Mouse (Mus musculus) testis, postnatal 10 days (tissue): ENCODE measurements at regions not wholly inside any gene's neighbourhood (a gene's known extent, or its start where the extent isn't known, plus 50 kb on each side); places are given as distances from the start of the nearest gene placed in this dataset.
A peak's percentile ranks its signal among the peaks of the same experiment; 100 is the strongest.

Experiments used
- DNase-seq: peaks from one replicate; pipeline ENCODE4 v3.0.0; 2021; ENCODE audit warnings: low spot score

DNA sequence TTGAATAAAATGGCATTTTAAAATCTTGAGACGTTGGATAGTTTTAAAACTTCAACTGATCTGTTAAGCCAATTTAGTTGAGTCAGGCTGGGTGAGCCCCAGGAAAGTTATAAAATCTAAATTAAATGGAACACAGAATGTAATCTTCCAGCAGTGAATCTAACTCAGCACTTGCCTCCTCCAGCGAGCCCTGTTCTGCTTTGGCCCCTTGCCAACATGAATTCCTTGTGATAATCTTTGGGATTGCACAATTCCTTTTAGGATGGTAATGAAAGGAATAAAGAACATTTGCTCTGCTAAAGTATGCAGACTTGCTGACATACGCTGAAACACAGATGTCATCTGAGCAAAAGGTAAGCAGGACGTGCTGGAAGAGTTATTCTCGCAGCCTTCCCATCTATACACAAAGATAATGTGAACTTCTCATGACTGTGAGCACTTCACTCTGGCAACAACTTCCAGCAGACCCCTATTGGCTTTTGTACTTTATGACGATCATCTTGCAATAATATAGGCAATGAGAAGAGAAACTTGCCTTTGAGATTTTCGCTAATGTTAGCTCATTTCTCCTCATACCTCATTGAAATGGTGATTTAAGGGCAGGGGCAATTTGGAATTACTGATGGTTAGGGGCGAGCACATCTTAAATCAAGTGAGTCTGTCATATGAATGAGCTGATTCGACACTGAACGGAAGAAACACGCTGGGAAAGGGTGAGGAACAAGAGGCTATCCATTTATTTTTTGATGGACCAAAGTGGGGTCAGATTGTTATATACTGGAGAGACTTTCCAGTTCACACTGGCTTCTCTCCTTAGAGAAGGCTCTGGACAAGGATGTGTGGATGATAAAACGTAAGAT is 216.3 kb upstream of the Pdzrn3 start:
- DNase-seq, result peak; percentile 39

DNA sequence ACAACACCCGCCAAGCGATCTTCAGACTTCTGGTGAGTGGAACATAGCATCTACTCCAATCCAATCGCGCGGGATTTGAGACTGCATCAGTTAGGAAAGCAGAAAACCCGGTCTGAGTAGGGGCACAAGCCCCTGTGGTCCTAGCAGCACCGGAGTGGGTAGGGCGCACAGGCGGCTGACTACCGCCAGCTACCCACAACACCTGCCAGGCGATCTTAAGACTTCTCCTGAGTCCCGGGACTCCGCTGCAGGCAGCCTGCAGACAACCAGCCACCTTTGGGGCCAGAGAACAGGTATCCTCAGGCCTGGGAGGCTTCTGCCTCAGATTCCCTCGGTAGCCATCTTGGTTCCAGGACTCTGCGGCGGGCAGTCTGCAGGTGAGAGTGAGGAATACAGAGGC is 208.2 kb upstream of the Pdzrn3 start:
- DNase-seq, result no peak

DNA sequence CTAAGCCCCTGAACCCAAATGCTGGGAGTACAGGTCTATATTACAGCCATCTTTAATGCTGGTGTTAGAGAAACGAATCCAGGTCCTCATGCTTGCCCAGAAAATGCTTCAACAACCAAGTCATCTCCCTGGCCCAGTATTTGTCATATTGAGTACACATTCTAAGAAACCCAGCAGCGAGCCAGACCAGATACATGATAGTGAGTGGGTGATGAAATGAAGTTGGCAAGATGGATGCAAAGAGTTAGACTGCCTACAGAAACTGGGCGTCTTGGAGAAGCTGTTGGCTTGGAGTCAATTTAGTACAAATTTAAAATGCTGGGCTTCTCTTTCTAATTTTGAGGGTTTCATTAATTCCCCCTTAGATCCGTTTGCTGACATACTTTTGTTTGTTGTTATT is 203.1 kb upstream of the Pdzrn3 start:
- DNase-seq, result no peak

DNA sequence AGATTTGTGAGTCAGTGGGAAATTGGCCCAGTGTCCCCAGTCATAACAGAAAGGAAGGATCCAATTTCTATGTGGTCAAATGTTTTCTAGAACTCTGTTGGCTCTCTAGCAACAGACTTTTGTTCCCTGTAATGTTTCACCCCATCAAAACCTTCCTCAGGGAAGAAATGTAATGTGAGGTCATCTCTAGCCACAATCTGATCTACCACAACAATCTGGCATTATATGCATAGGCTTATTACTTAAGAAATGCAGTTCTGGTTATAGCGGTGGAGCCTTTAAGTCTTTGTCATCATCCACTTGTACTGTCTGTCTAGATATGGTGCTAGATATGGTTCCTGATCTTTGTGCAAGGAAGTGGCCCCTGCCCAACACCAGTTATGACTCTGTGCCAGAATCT is 178.4 kb upstream of the Pdzrn3 start:
- no peak for DNase-seq

DNA sequence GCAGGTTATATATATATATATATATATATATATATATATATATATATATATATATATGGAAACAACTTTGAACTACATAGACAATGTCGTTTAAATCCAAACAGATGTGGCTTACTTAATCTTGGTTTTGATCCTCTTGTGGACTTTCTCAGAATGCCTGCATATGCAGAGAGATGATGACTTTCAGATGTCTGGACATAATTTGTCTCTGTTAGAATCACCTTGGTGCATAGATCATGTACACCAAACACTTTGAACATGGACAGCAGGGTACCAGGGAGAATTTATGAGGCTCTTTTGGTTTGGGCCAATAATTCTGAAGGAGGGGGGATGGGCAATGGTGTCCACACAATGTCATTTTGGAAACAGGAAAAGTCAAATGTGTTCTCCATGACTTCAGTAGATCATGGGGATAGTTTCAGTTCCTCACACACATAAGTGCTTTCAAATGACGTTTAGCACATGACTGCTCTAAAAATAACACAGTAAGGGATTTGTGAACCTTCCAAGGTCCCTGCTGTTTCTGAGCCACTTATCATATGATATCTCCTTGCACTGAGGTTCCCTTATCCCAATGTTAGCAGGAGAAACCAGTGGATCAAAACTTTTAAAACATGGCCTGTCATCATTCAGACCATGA is 177.4 kb upstream of the Pdzrn3 start:
- no peak for DNase-seq

DNA sequence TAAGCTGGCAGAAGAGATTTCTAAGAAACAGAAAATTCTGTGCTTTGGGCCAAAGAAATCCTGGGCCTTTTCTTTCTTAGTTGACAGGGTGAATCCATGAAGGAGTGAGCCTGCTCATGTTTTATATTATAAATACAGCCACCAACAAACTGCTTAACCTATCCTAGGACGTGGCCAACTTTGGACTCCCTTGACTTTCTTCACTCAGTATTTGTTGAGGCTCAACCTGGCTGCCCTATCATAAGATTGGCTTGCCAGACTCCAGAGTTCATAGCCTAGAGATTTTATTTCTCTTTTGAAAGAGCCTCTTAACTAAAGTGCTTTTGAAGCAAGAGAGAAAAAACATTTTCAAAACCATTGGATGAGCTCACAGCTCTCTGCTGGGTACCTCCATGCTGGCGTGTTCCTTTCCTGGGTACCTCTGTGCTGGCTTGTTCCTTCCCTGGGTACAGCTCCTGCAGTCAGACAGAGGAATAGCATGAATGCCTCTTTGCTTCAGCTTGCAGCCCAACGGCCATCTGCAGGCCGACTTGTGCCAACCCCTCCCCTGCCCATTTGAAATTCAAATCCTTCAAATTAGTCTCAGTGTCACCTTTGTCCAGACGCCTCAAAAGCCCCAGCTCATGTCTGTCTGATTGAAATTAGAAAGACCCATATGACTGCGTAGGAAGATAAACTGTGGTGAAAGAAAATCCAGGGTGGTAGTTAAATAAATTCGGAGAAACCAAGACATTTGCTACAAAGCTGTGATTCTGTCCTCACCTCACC is 173.0 kb upstream of the Pdzrn3 start:
- no peak for DNase-seq

DNA sequence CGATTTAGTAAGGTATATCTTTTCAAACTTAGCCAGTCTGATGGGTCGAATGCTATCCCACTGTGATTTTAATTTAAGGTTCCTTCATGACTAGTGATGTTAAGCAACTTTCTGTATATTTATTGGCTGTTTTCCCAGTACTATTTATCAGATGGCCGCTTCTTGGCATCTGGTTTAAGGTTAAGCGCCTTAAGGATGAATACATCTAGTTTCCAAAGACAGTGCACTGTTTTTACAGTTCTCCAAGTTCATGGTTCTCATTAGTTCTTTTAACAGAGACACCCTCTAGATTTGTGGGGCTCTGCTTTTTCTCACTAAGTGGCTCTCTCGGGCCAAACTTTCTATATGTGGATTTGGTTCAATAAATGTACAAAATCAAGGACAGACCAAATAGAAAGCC is 159.9 kb upstream of the Pdzrn3 start:
- no peak for DNase-seq

DNA sequence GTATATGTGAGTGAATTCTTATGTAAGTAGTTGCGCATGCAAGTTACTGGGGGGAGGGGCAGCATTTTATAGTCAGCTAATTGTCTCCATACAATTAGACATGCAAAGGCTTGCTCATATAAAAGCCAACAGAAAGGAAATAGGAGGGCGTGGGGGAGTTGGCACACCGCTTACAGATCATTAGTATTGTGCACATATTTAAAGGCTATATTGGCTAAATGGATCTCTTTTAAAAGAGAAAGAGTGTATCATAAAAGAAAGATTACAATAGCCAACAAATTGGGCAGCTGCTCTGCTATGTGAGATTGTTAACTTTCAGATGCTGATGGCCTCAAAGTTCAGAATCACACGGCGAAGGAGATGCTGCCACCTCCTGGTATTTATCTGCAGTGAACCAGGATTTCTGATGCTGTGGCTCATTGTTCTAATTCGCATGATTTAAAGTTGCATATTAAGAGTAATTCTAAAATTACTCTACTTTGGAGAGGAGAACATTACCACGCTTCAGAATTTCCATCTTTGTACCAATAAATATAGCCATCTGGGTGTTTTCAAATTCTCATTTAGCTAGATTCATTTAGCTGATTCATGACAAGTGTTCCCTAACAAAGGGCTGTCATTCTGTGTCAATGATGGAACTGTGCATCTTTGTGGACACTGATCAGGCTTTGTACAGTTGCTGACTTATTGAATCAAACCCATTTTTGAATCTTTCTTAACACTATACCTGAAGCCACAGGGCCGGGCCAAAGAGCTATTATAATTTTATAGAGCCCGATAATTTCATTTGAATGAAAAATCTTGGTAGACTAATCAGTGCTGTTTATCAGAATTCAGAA is 156.7 kb upstream of the Pdzrn3 start:
- DNase-seq, result peak; percentile 42

DNA sequence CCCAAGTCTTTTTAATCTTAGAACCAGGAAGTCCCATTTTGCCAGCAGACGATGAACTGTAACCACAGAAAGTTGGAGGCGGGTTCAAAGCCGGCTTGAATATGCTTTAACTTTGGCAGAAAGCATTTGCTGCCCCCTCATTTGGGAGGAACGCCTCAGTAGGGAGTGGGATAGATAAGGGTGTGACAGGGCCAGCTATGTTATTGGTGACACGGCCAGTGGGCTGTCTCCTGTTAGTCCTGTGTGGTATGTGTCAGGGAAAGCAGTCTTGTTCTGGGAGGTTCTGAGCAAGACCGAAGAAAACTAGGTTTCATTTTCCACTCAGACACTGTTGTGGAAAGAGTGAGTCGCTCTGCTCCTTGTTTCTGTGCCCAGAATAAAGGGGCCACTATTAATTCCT is 154.7 kb upstream of the Pdzrn3 start:
- peak; percentile 42 for DNase-seq

DNA sequence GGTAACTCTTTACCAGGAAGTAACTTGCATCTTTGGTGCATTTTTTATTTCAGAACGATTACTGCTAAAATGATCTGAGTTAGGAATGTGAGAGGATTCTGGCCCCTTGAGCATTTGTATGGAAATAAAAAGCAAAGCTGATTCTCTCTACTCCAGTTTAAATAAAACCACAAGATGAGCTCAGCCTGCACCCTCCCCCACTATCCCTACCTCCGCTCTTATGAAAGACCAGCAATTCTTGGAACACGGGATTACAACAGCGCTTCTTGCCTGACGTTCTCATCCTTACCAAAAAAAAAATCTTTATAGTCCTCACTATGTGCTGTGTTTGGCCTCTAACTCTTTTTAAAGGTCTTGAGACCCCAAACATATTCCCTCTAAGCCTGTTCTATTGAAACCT is 154.2 kb upstream of the Pdzrn3 start:
- DNase-seq, result no peak

DNA sequence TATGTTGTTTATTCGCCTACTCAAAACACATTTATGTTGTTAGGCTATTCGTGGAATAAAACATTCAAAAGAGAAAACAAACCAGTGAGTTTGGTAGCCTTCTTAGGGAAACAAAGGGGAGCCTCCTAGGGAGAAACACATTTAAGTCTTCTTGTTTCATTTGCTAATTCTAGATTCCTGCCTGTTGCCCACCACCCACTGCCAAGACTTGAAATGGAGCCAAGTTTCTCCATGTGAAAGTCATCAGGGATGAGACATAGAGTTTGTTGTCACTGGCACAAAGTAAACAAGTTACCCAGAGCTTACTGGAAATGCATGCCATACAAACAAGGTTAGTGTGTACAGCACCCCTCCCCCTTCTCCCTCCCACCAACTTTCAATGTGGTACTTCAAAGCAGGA is 147.4 kb upstream of the Pdzrn3 start:
- DNase-seq, result no peak

DNA sequence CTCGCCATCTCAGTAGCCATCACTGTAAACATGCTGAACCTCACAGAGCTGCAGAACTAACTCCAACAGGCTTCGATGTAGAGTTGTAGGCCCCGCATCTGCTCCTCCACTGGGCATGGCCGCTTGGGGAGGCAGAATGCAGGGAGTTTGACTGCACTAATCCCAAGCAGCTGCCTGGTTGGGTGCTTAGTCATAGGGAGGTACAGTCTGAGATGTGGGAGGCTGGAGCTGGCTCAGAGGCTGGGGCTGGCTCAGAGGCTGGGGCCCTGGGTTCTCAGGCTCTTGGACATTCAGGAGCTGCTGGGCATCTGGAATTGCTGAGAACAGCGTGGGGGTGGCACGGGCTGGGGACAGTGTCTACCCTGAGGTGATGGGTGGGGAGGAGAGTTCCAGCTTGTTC is 143.6 kb upstream of the Pdzrn3 start:
- no peak for DNase-seq

DNA sequence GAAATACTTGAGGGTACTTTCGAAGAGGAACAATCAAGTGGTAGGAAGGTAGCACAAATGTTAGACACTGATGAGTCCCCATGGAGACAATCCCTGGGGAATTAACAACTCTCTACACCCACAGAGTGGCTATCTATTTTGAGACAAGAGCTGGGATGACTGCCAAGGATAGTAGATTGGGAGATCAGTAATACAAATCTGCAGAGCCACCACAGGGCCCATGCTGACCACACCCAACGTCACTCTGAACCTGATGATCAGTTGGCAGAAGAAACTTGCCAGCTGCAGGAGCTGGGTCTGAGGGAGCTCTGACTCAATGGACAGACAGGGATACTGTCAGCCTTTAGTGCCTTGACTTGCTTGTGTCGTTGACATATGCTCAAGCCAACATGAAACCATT is 143.1 kb upstream of the Pdzrn3 start:
- no peak for DNase-seq

DNA sequence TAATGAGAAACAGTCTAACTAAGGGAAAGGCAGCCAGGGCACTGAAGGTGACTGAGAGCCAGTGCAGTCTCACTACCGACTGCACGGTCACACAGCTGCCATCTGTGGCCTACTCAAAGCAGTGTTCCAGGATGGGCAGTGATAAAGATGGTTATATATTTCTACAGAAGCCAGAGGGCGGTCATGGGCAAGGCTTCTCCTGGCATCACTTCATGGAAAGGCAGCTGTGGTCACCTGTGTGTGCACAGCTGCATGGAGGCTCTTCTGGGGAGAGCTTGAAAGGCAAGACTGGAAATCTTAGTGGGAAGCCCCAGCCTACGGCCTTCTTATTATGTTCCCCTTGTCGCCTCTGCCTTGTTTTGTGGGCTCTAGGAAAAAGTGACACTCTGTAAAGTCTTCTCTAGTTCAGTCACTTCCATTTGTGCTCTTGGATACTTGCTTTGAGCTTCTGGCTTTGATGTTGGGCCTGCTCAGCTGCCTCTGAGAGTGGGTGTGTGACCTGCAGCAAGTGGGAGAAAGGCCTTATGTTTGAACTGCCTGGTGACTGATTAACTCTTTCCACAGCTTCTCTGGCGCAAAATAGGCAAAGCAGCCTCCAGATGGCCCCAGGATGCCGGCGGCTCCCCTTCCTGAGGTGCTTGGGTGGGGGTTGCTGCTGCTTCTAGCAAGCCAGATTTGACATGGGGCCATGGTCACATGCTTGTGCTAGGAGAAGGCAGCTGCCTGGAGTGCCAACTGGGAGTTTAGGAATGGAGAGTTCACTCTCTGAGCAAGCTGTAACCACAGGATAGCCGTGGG is 141.4 kb upstream of the Pdzrn3 start:
- DNase-seq, result no peak

DNA sequence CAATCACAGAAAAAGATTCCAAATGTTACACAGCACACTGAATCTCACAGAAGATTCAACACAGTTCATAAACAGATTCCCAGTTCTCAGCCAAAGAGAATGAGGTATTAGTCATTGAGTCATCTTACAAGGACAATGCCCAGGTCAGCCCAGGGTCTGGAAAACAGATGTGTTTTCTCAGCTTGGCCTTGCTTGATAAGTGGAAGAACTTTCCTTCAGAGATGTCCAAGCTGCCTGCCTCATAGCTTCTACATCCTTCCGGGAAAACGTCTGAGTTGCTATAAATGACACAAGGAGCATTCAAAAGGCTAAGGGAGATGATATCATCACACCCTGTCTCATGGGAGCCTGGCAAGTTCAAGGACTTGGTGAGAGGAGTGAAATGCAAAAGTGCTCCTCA is 139.9 kb upstream of the Pdzrn3 start:
- no peak for DNase-seq

DNA sequence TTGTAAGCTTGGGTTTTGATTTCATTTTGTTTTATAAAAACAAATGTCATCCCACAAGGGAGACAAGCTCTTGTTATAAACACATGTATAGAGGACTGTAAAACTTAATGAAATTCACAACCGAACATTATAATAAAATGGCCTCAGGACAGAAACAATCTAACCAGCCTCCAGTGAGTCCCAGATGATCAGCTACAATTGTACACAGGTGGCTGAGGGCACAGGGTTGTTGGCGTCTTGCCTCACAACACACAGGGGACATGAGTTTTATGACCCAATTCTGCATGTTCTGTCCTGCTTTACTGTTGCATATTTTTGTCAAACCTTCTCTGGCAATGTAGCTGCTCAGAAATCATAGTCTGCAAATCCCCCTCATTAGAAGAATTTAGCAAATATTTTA is 136.0 kb upstream of the Pdzrn3 start:
- DNase-seq, result no peak

DNA sequence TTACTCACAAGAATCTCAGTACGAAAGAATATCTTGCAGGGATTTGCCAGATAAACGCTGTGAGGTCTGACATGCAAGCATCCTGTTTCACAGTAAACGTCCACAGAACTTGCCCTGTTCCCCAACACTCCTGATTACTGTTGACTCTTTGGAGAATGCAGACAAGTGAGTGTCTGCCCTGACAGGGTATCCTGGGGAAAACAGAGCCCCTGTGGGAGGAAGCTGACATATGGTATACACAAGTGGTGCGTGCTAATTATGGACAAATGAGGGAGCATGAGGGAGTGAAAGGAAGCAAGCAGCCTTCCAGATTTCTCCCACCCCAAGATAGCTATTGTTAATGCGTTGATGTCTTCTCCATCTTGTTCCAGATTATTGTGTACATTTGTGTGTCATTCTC is 124.5 kb upstream of the Pdzrn3 start:
- DNase-seq, result no peak

DNA sequence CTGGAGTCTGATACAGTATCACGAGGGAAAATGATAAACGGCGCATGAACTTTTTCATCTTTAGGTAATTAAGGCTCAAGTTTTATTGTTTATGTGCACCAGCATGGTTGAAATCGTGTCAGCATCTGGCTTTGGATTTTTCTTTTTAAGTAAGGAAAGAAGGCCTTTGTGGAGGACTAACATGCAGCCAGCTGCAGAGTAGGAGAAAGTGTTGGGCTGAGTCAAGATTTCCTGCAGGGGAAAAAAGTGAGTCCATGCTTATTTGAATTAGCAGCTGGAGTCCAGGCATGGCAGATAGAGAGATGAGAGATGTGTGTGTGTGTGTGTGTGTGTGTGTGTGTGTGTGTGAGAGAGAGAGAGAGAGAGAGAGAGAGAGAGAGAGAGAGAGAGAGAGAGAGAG is 124.0 kb upstream of the Pdzrn3 start:
- no peak for DNase-seq

DNA sequence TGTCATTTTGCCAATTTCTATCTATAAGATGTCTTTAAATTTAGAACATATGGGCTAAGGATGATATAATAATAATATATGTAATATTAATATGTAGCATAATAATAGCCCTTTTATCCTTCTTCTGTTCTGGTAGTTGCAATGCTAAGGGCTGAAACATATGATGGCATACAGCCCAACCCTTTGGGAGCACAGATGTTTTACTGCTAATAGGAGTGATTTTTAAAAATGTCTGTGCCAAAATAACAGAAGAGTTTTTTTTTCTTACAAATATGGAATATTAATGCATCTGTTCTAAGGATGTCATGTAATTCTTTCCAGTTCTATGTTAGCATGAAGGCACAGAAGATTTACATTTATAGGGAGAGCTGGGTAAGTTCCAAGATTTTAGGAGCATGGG is 122.5 kb upstream of the Pdzrn3 start:
- DNase-seq, result no peak

DNA sequence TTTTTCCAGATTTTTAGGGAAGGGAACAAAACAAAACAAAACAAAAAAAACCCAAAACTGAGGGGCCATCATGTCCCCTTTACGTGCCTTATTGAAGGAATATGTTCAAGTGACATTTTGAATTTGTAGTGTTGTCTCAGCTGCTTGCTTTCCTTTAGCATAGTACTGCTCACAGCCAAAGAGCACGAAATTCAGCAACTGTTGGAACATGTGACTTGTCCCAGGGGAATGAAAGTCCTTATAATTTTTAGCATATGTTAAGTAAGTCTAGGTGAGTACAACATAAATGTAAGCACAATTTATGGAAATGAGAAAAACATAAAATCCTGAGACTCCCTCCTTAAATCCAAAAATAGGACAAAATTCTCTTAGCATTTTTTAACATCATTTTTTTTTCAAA is 110.8 kb upstream of the Pdzrn3 start:
- no peak for DNase-seq

DNA sequence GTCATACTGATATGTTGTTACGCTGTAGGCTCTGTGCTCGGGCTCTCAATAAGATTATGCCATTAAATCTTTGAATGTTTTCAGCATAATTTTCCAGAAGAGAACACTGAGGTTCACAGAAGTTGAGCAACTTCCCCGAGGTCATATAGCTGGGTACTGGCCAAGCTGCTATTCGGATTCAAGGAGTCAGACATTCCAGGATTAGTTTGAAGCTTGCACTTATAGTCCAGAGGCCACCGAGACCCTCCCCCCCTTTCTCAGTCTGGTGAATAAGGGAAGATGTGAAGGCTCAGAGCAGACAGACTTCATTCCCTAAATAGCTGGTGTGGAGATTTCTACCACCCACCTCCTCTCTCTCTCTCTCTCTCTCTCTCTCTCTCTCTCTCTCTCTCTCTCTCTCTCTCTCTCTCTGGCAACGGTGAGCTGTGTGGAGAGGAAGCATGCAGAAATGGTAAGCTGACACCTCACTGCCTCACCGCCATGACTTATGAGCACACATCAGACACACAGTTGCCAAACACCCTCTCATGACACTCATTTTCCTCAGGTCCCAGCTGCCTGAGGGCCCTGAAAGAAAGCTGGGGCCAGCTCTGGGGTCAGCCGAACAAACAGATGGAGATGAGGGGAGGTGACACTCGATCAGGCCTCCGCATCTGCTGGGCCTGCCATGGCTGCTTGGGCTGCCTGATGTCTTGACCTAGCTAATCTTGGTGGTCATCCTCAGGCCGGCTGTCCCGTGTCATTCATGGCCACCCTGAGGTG is 107.0 kb upstream of the Pdzrn3 start:
- no peak for DNase-seq
